Mouse (Mus musculus): ENCODE measurements around the gene Gbe1. TPM values are rescaled to one million over a fixed set of nuclear protein-coding genes. Genes with fewer than 3 reads are reported as not detected.

The Gbe1 gene
- polyA plus RNA-seq, 1 experiment from 2014 or later: 16.6 TPM

DNA sequence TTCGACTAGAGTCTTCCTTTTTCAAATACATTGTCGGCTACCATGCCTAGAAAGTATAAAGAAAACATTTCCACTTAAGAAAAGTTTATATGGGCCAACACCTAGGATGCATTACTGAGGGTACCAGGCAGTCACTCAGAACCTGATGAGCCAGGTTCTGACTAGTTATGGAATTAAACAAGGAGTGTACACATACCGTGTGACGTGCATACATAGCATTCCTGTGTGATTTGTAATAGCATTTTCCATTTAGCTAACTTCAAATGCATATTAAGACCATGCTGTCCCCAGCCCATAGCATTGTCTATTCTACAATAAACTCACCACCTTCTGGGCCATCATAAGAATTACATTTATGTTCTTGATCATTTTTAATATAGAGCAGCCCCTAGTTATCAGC, 210.5 kb downstream of the Gbe1 start:
- Histone ChIP-seq H3K9ac (no peak overlapping the region), H3K27me3 (replicated peaks) (no peaks in the 10 kb centered on the region), H3K4me3 (no peak overlapping the region), H3K9me3 (no peaks in the 10 kb centered on the region), H3K36me3 (replicated peaks) (no peaks in the 10 kb centered on the region), H3K4me1 (no peaks in the 10 kb centered on the region), H3K4me2 (no peak overlapping the region), H3K27ac (no peak overlapping the region)
- no peak for ATAC-seq (replicated peaks)
- WGBS: 85% methylated on average over 4 of the region's 4 CpGs

DNA sequence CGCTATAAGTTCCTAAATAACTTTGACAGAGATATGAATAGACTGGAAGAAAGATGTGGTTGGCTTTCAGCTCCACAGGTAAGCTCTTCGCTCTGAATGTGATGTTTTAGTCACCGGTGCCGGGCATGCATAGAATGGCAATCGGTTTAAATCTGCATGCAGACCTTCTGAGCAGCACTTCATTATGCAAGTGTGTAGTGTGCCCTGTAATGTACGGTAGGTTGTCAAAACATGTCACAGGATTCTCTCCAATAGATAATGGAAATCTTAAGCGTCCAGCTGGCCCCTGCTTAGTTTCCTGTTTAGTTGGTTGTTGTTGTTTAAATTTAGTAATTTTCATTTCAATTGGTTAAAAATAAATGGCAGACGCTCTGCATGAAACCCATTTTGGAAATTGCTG, 213.5 kb downstream of the Gbe1 start:
- 80% methylated on average over 8 of the region's 8 CpGs for WGBS
- H3K9ac ChIP-seq: no peak overlapping the region
- ATAC-seq (replicated peaks): no peak

DNA sequence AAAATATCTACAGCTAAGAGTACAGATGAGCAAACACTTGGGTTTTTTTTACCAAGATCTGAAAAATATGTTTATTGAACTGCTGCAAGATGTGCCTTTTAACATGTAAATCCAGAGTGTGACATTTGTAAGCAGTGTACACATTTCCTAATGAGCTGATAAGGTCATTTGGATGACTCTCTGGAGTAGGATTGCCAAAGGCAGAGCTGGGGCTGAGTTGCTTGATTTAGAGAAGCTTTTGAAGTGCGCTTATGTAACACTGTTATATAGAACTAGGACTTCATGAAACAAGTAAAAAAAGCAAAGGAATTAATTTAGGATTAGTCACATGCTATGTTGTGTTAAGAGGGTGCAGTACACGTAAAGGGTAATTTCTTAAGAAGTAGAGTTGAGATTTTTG, 221.5 kb downstream of the Gbe1 start:
- Histone ChIP-seq H3K36me3 (replicated peaks) (no peaks in the 10 kb centered on the region), H3K27ac (no peak overlapping the region), H3K9ac (no peak overlapping the region), H3K27me3 (replicated peaks) (no peaks in the 10 kb centered on the region), H3K4me3 (no peak overlapping the region), H3K4me1 (no peaks in the 10 kb centered on the region), H3K4me2 (no peak overlapping the region), H3K9me3 (no peaks in the 10 kb centered on the region)
- ATAC-seq (replicated peaks): no peak
- 75% methylated on average over 2 of the region's 2 CpGs for WGBS

More for the DNA sequence above, 213.5 kb downstream of the Gbe1 start:
- Histone ChIP-seq H3K27ac (no peak overlapping the region), H3K36me3 (replicated peaks) (no peaks in the 10 kb centered on the region), H3K9me3 (no peaks in the 10 kb centered on the region), H3K4me1 (no peaks in the 10 kb centered on the region), H3K4me2 (no peak overlapping the region), H3K27me3 (replicated peaks) (no peaks in the 10 kb centered on the region), H3K4me3 (no peak overlapping the region)

DNA sequence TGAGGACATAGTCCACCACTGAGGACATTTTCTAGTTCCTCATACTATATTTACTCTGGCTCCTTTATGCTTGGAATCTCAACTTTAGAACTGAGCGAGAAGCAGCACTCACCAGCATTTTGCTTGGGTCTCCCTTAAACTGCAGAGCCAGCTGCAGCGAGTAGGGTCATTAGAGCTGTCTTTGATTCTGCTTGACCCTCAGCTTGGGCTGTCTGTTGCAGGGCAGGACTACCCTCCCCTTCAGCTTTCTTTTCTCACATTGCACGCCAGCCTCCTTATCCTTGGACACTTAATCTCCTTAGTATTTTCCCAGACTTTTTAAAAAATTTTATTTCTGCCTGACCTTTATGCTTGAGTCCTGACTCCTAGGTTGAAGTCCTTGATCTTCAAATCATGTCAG, 237.1 kb downstream of the Gbe1 start:
- ATAC-seq (replicated peaks): no peak
- 36% methylated on average over 3 of the region's 3 CpGs for WGBS
- Histone ChIP-seq H3K4me1 (no peaks in the 10 kb centered on the region), H3K4me3 (no peak overlapping the region), H3K9ac (no peak overlapping the region), H3K36me3 (replicated peaks) (no peaks in the 10 kb centered on the region), H3K4me2 (no peak overlapping the region), H3K9me3 (no peaks in the 10 kb centered on the region), H3K27me3 (replicated peaks) (no peaks in the 10 kb centered on the region), H3K27ac (no peak overlapping the region)

DNA sequence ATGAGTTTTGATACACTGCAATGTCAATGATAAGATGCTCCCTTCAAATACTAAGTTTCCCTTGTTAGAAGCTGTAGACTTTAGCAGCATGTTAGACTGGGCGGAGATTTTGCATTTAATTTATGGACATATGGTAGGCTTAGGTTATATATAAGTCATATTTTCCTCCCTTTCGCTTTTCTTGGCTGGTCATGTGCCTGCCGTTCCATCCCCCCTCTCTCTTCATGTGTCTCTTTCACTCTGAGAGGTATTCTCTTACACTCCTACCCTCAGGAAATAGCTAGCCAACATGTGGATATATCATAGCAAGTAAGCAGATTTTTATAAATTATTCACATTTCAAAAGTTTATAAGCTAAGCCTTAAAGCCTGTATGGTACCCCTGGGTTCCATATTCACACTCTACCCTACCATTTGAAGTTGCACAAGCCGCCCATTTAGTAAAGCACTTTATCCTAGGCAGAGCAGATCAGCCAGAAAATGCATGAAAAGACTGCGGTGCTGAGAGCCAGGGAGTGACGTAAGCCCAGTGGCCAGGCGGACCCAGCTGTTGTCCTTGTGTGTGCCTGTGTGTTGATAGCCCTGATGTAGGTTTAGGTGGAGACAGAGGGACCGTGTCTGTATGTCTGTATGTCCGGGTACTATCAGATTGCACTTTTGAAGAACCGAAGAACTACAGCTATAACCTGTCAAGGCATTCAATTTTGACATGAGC, 248.0 kb downstream of the Gbe1 start:
- H3K9me3 ChIP-seq: no peaks in the 10 kb centered on the region
- 86% methylated on average over 10 of the region's 10 CpGs for WGBS
- no peaks in the 10 kb centered on the region for H3K4me1 ChIP-seq
- no peaks in the 10 kb centered on the region for H3K36me3 ChIP-seq (replicated peaks)
- no peak overlapping the region for H3K4me2 ChIP-seq
- H3K4me3 ChIP-seq: no peak overlapping the region
- no peaks in the 10 kb centered on the region for H3K27me3 ChIP-seq (replicated peaks)
- no peak overlapping the region for H3K9ac ChIP-seq
- ATAC-seq (replicated peaks): no peak
- no peak overlapping the region for H3K27ac ChIP-seq

DNA sequence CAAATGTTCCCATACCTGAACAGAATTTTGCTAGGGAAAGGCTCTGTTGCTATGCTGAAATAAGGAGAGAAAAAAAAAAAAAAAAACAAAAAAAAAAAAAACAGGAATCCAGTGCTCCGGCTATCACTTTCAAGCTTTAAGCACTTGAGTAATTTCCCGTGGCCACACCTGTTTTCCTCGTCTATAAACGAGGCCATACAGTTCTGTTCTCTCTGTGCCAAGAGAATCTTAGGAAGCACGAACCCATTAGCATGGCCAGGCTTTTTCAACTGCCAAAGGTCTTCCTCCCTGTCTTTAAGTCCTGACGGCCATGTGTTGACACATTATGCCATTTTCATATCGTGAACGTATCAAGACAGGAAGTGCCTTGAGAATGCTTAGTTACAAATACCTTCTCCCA, 248.8 kb downstream of the Gbe1 start:
- no peaks in the 10 kb centered on the region for H3K36me3 ChIP-seq (replicated peaks)
- H3K4me2 ChIP-seq: no peak overlapping the region
- H3K27ac ChIP-seq: no peak overlapping the region
- no peaks in the 10 kb centered on the region for H3K27me3 ChIP-seq (replicated peaks)
- H3K9ac ChIP-seq: no peak overlapping the region
- H3K9me3 ChIP-seq: no peaks in the 10 kb centered on the region
- no peak overlapping the region for H3K4me3 ChIP-seq
- H3K4me1 ChIP-seq: no peaks in the 10 kb centered on the region
- ATAC-seq (replicated peaks): no peak
- WGBS: 91% methylated on average over 8 of the region's 8 CpGs

DNA sequence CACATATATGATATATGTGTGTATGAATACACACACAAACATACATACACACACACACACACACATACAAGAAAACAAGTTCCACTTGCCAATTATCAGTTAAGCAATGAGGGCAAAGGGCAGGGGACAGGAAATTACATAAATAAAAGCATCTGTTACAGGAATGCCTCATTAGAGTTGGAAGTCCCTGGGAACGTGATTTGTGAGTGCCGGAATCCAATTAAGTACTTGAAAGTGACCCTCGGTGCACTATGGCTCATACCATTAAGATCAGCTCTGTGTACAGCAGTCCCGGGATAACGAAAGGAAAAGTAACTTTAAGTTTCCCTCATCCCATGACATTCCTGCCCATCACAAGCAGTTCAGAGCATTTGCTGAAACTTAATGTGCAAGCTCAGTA, 249.7 kb downstream of the Gbe1 start:
- Histone ChIP-seq H3K27me3 (replicated peaks) (no peaks in the 10 kb centered on the region), H3K4me2 (no peak overlapping the region)
- 67% methylated on average over 5 of the region's 5 CpGs for WGBS

DNA sequence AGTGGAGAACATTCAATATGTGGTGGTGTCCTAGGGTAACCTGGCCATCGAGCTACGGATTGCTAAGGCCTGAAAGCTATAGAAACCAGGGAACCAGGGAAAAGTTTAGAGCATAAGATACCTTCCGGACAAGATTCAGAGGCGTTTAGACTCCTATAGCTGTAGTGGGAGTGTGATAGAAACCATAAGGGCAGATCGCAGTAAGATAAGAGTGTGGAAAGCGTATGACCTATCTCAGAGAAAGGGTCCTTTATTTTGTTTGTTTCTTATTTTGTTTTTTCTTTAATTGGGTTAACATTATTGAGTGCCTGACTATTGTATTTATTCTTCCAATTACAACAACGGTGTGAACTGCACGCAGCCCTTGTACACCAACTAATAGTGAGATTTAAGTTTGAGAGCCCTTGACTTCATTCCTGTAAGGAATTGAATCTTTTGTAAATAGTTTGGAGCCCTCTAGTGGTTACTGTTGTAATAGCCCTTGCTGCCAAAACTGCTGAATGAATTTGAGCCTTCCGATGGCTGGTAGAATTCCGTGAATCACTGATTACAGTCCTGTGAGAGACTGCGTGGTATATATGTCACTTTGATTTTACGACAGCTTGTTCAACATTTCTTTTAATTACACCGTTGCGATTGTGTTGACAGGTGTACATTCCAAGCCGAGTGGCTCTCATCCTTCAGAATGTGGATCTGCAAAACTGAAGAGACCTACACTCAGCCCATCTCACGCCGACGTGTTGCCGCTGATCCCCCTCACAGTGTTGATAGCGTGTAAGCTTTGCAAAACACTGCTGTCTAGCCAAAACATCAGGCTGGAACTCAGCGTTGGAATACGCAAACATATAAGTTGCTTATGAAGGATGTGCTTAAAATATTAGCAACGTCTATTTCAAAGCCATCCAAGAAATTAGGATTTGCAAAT, 254.9 kb downstream of the Gbe1 start:
- no peaks in the 10 kb centered on the region for H3K4me1 ChIP-seq
- peak; percentile 76 for ATAC-seq (replicated peaks)
- 50% methylated on average over 23 of the region's 23 CpGs for WGBS

More for the DNA sequence above, 249.7 kb downstream of the Gbe1 start:
- no peak overlapping the region for H3K9ac ChIP-seq
- H3K4me3 ChIP-seq: no peak overlapping the region
- H3K36me3 ChIP-seq (replicated peaks): no peaks in the 10 kb centered on the region
- ATAC-seq (replicated peaks): no peak
- H3K9me3 ChIP-seq: no peaks in the 10 kb centered on the region
- H3K4me1 ChIP-seq: no peaks in the 10 kb centered on the region
- no peak overlapping the region for H3K27ac ChIP-seq

DNA sequence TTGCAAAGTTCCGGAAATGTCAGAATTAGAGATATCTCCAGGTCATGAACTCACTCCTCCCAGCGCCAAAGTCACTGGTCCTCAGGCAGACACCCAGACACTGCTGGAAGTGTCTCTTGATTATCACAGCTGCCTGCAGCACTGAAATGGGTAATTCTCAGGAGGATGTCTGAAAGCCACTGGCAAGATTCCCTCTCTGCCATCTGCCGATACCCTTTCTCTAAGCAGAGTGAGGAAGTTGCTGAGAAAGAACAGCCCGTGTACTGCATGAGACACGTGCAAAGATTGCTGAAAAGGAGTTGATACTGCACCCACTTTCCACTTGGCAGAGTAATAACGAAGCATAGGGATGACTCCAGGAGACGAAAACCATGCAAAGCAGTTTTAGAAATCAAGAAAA, 272.2 kb downstream of the Gbe1 start:
- no peak overlapping the region for H3K9ac ChIP-seq
- no peaks in the 10 kb centered on the region for H3K27me3 ChIP-seq (replicated peaks)
- no peaks in the 10 kb centered on the region for H3K4me1 ChIP-seq
- no peak overlapping the region for H3K4me3 ChIP-seq
- no peaks in the 10 kb centered on the region for H3K36me3 ChIP-seq (replicated peaks)
- no CpG with 5 or more reads among the region's 7 CpGs for WGBS
- no peak for ATAC-seq (replicated peaks)
- H3K27ac ChIP-seq: no peak overlapping the region
- no peaks in the 10 kb centered on the region for H3K9me3 ChIP-seq
- H3K4me2 ChIP-seq: no peak overlapping the region

More for the DNA sequence above, 254.9 kb downstream of the Gbe1 start:
- H3K4me3 ChIP-seq: peak overlapping the region; percentile 18; the same call in 1 of the 2 replicates
- H3K4me2 ChIP-seq: peak overlapping the region; percentile 35
- no peak overlapping the region for H3K9ac ChIP-seq
- no peaks in the 10 kb centered on the region for H3K36me3 ChIP-seq (replicated peaks)
- no peaks in the 10 kb centered on the region for H3K27me3 ChIP-seq (replicated peaks)
- H3K27ac ChIP-seq: no peak overlapping the region
- H3K9me3 ChIP-seq: no peaks in the 10 kb centered on the region

DNA sequence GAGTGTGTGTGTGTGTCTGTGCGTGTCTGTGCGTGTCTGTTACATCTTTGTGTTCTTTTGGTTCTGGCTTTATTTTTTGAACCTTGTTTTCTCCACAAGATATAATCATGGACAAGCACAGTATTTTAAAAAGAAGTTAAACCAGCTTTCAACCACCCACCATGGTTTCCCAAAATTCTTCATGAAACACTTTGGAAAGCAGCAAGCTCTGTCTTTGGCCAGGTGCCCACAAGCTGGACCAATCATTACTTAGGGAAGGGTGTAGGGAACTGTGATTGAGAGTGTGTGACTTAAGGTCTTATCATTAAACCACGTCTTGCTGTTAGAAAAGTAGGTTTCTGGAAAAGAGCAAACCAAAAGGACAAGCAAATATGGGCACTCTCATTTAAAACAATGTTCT, 288.6 kb downstream of the Gbe1 start:
- Histone ChIP-seq H3K27me3 (replicated peaks) (no peaks in the 10 kb centered on the region), H3K4me3 (no peak overlapping the region), H3K36me3 (replicated peaks) (no peaks in the 10 kb centered on the region), H3K4me2 (no peak overlapping the region), H3K9me3 (no peaks in the 10 kb centered on the region), H3K27ac (no peak overlapping the region), H3K4me1 (no peaks in the 10 kb centered on the region), H3K9ac (no peak overlapping the region)
- 94% methylated on average over 3 of the region's 3 CpGs for WGBS
- no peak for ATAC-seq (replicated peaks)

DNA sequence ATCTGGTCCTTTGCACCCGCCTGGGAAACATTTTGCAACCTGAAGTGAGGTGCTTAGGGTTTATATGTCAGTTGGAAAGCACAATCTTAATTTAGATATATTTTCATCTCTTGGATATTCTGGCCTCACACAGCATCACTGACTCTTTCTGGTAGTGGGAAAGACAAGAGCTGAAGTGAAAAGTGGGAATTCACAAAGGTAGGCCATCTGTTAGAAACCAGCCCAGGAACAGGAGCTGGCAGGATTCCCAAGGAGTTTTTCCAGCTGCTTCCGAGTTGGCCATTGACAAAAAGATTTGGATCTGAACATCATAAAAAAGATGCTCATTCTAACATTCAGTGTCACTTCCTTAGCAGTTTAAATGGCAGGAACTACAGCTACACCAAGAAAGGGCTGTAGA, 294.6 kb downstream of the Gbe1 start:
- Histone ChIP-seq H3K9me3 (no peaks in the 10 kb centered on the region), H3K4me2 (no peak overlapping the region), H3K4me3 (no peak overlapping the region), H3K27me3 (replicated peaks) (no peaks in the 10 kb centered on the region), H3K4me1 (no peaks in the 10 kb centered on the region), H3K9ac (no peak overlapping the region), H3K27ac (no peak overlapping the region), H3K36me3 (replicated peaks) (no peaks in the 10 kb centered on the region)
- 78% methylated on average over 2 of the region's 2 CpGs for WGBS
- no peak for ATAC-seq (replicated peaks)

DNA sequence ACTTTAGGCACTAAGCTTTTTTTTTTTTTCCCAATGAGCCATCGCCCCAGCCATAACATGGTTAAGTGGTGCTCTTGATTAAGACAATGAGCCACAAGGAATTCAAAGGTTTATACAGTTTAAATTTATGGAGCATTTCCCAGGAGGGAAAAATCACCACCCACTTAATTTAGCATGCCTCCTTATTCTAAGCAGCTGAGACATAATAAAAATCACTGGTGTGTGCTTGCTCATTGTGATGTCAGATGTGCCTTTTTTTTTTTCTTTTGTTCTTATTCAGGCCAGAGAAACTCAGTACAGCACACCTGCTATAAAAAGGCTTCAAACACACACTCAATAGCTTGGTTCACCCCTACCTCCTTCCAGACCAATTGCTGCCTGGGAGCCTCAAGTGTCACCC, 303.9 kb downstream of the Gbe1 start:
- 77% methylated on average over 1 of the region's 1 CpGs for WGBS

More for the DNA sequence above, 303.9 kb downstream of the Gbe1 start:
- Histone ChIP-seq H3K4me2 (no peak overlapping the region), H3K4me1 (no peaks in the 10 kb centered on the region), H3K9me3 (no peaks in the 10 kb centered on the region), H3K27me3 (replicated peaks) (no peaks in the 10 kb centered on the region), H3K27ac (no peak overlapping the region), H3K9ac (no peak overlapping the region), H3K4me3 (no peak overlapping the region), H3K36me3 (replicated peaks) (no peaks in the 10 kb centered on the region)
- no peak for ATAC-seq (replicated peaks)

Data from midbrain, embryonic 15.5 days (tissue).